Mouse (Mus musculus) heart, adult 10 weeks (tissue): Measurements from ENCODE around the gene Olig1. TPM values are rescaled to one million over a fixed set of nuclear protein-coding genes. Genes with fewer than 3 reads are reported as not detected.

Experiments
- polyA plus RNA-seq: library from polyadenylated mRNA; stranded (reverse); fragments of 350-450 nt; fragmentation: Illumina TruSeq; extraction: RNeasy Lipid Tissue Mini Kit (QIAGEN cat#74804); gene quantifications from one replicate; pipeline ENCODE4 v1.2.3, GENCODE M21; 2014; ENCODE audit warnings: low read depth, low replicate concordance

Gene Olig1
- polyA plus RNA-seq: not detected

GRCm38 (mm10) chr16:91269468-91270211, at the start of gene Olig1:
Olig1 (plus strand) TSS chr16:91269772.

GRCm38 (mm10) chr16:91225233-91226037, 44.1 kb upstream of the Olig1 start, which contains the start of gene Olig2:
Olig2 (plus strand) TSS chr16:91225457.

Other genes starting within 250 kb of the Olig1 start
- 36.8 TPM for gene Paxbp1, start 225.2 kb upstream of the Olig1 start, polyA plus RNA-seq
- not detected for gene 4932438H23Rik, start 174.7 kb upstream of the Olig1 start, polyA plus RNA-seq
- not detected for gene Olig2, start 44.3 kb upstream of the Olig1 start, polyA plus RNA-seq
- gene Ifnar2, start 103.0 kb downstream of the Olig1 start, polyA plus RNA-seq: 40.2 TPM
- not detected for gene Gm21970, start 121.9 kb downstream of the Olig1 start, polyA plus RNA-seq
- gene Il10rb, start 136.4 kb downstream of the Olig1 start, polyA plus RNA-seq: 179 TPM
- gene Ifnar1, start 215.5 kb downstream of the Olig1 start, polyA plus RNA-seq: 17.7 TPM